Mouse (Mus musculus): ENCODE results near the gene Jtb.

The Jtb gene

DNA sequence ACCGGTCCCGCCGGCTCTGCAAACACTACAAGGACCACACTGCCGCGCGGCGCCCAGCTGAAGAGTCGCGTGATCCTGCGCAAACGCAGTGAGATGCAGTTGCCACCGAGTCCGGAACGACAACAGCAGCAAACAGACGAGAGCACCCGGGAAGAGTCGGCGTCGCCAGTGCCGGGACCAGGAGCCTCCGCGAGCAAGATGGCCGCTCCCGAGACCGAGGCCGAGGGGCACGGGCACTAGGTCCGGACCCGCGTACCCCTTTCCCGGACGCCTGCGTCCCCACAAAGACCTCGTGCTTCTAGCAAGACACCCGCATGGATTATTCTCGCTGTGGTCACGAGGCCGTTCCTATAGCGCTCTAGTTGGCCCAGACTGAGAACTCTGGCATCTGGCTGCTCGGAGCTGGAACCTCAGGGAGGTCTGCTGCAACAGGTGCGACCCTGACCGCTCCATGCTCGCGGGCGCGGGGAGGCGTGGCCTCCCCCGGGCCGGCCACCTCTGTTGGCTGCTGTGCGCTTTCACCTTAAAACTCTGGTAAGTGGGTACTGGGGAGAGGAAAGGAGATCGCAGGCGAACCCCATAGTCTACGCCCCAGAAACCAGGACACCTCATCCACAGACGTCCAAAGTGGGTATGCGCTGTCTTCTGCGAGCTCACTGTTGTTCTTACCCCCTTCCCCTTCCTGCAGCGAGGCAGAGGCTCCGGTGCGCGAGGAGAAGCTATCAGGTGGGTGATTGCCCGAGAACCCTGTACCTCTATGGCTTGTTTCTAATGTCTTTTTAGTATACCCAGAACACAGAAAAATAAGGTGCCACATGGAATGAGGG, at the start of gene Jtb:
Jtb (plus strand) TSS at position 91 of the 827 bp plus-strand sequence.
- peak; percentile 92 for DNase-seq (ENCODE audit: low read depth, low spot score)

DNA sequence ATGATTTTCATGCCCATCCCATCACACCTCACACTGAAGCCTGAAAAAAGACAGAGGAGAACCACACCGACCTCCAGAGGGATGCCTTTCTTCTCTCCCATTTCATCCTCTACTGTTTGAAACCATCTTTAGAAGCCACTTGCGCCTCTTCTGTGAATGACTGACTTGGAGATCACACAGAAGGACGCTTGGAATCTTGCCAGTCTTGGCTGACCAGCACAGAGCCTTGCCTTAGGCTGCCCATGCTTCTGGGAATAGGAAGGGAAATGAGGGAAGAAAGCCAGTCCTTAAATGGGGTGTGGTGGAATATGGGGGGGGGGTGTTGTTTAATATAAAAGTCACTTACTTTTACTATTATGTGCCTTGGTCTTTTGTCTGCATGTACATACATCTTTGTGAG, 47.8 kb upstream of the Jtb start:
- DNase-seq (ENCODE audit: low read depth, low spot score): no peak

DNA sequence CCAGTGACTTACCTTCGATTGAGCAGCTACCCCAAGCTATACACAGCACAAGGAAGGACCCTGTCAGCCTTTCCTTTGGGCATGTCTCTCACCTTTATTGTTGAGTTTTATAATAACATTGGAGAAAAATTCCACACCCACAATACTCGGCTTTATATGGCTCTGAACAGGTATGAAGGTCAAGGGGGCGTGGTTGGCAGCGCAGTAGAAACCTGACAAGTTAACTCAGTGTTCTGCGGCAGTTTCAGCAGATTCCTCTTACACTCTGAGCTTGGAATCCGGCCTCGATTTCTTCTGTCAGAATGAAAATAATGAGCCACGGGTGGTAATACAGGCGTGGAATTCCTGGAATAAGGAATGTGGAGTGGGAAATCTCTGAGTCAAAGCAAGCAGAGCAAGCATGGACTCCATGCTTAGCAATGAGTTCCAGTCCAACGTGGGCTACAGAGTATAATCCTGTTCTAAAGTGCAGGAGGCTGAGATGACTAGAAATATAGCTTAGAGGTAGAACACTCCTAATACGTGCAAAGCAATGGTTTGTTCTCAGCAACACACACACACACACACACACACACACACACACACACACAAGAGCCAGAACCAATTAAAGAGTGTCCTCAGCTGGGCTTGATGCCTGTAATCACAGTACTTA, 40.4 kb upstream of the Jtb start:
- no peak for DNase-seq (ENCODE audit: low read depth, low spot score)

DNA sequence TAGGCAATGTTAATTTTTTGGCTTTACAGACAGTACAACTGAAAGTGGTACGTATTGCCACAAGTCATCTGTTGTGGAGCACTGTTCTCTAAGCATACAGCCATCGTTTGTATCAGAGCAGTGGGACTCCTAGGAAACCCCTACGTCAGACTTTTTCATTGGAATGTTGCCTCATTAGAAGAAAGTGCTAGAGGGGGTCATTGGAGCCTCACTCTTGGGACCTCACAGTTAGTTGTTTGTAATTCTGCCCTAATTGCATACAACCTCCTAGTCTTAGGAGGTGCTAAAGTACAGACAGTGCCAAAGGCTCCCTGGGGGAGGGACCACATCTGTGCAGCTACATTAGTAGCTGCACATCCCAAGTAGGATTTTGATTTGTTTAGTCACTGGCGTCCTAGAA, 36.6 kb upstream of the Jtb start:
- peak; percentile 60 for DNase-seq (ENCODE audit: low read depth, low spot score)

DNA sequence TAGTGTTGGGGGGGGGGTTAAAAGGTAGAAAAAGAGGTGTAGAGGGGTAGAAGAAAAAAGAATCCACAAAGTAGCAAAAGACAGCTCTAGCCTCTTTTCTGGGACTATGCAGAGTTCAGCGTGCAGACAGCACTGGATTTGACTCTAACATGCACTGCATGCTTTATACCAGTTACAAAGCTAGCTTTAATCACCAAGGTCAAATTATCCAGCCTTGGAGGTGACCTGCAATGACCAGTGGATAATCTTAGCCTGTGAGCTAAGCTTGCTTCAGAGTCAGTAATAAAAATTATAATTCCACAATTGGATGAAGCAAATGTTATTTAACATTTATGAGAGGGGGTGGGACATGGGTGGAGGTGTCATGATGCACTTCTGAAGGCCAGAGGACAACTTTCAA, 35.8 kb upstream of the Jtb start:
- no peak for DNase-seq (ENCODE audit: low read depth, low spot score)

DNA sequence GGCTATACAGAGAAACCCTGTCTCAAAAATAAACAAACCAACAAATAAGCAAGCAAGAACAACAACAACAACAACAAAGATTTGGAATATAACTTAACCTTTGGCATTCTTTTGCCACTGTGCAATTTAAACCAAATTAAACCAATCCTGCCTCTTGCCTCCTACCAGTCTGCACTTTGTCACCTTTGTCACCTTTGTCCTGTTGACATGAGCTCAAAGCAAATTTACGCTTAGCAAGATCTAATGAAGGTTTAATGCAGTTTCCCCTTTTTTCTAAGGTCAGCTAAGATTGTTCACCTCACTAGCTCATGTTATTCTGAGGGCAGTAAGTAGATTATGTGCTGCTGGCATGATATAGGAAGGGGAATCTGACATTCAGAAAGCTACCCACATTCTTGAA, 33.8 kb upstream of the Jtb start:
- no peak for DNase-seq (ENCODE audit: low read depth, low spot score)

DNA sequence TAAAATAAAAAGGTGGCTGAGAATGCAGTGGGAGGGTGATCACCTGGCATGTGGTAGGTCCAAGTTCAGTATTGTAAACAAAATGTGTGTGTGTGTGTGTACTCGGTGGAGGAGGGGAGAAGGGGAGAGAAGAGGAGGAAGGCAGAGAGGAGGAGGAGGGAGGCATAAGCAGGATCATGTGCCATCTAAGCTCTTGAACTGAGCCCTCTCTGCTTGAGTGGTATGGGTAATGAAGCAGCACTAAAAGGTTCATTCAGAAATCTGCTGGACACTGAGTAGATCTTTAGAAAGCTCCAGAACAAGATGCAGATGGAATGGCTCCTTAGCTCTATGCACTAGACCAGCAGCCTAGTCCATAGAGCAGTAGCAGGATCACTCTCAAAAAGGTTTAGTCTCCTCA, 28.5 kb upstream of the Jtb start:
- no peak for DNase-seq (ENCODE audit: low read depth, low spot score)

DNA sequence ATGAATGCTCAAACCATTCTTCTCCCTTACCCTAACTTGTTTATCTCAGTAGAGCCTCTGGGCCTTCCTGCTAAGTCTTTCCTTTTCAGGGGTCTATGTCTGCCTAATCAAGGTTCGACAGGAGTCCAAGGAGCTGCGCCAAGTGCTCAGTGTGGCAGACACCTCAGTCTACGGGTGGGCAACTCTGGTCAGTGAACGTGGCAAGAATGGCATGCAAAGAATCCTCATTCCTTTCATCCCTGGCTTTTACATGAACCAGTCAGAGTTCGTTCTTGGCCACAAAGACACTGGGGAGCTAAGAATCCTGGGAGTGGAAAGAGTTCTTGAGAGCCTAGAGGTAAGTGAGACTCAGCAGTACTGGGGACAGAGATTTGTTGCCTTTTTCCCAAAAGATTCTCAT, 27.8 kb upstream of the Jtb start:
- DNase-seq (ENCODE audit: low read depth, low spot score): no peak

DNA sequence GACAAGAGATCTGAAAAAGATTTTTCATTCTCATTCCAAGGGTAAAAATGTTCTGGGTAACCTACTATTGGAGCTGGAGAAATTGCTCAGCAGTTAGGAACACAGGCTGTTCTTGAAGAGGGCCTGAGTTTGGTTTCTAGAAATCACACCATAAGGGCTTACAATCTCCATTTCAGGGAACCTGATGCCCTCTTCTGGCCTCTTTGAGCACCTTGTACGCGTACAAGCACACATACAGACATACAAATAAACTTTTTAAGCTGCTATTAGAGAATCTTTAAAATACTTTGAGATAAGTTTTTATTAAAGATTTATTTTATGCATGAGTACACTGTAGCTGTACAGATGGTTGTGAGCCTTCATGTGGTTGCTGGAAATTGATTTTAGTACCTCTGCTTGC, 26.8 kb upstream of the Jtb start:
- no peak for DNase-seq (ENCODE audit: low read depth, low spot score)

DNA sequence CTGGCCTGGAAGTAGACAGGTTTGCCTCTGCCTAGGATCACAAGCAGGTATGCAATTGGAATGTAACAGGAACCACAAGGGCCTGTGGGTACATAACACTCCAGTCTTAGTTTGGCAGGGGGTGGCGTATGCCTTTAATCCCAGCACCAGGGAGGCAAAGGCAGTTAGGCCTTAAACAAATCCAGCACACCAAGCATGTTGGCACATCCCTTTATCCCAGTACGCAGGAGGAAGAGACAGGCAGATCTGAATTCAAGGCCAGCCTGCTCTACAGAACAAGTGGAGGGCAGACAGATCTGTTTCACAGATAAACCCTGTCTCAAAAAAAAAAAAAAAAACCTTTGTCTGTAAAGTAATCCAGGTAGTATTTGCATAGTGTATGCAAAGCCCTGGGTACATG, 22.7 kb upstream of the Jtb start:
- no peak for DNase-seq (ENCODE audit: low read depth, low spot score)

DNA sequence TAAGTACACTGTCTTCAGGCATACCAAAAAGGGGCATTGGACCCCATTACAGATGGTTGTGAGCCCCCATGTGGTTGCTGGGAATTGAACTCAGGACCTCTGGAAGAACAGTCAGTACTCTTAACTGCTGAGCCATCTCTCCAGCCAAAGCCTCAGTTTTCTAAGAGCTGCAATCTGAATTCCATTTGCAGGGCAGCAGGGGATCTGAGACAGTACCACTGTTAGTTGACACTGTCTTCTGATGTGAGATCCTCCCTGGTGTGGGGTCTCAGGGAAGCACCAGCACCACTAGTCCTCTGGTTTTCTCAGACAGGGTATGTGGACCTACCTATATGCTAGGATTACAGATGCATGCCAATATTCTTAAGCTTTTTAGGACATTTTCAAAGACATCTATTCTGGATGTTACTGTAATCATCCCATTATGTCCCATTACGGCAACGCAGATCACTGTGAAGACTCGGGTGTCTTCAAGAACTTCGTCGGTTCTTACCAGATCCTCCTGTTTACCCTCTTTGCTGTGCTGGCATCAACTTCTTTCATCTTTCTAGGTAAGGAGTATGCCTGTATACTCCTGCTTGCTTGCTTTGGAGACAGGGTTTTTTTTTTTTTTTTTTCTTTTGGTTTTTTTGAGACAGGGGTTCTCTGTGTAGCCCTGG, 21.4 kb upstream of the Jtb start:
- DNase-seq (ENCODE audit: low read depth, low spot score): no peak

DNA sequence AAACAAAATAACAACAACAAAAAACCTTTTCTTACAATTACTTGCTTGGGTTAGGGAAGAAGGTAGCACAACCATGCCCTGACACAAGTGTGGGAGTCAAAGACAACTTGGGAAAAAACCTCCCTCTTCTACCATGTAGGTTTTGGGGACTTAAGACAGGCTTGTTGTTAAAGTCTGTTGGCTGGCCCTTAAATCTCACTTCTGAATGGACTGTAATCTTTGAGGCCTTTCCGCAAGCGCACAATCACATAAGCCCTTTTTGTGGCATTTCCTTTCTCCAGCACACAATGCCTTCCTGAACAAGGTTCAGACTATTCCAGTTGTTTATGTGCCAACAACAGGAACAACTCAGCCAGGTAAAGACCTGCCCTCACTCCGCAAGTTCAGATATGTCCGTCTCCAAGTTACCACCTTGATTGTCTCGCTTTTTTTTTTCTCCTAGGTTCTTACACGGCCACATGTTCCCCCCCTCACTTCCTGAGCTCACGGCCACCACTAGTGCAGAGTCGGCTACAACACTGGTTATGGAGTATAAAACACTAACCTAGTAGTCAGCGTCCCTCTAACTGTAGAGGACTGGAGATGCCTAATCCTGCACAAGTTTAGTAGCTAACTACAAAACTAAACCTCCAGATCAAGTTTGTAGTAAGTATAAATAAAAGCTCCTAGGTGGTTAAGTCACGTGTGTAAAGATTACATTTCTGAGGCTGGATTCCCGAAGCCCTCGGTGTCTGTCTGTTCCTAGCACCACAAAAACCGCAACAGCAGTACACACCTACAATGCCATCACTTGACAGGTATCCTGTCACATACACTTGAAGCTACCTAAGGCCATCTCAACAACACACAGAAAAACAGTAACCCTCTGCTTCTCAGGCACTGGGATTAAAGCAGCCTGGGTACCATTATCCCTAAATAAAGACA, 19.7 kb upstream of the Jtb start:
- DNase-seq (ENCODE audit: low read depth, low spot score): no peak

DNA sequence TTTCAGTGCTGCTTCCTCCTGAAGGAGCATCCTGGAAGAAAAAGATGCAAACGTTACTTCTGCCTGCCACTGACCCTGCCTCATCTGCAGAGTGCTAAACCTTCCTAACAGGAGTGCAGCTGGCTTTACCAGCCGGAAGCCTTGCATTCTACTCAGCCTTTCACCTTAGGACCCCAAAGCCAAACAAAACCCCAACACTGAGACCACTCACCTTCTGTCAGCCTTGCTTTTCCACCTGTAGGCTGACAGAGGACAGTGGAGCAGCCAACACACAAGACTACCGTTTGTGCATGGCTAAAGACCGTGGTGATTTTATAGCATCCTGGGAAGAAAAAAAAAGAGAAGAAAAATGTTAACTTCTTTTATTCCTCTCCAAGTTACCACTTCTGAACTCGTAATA, 18.7 kb upstream of the Jtb start:
- no peak for DNase-seq (ENCODE audit: low read depth, low spot score)

DNA sequence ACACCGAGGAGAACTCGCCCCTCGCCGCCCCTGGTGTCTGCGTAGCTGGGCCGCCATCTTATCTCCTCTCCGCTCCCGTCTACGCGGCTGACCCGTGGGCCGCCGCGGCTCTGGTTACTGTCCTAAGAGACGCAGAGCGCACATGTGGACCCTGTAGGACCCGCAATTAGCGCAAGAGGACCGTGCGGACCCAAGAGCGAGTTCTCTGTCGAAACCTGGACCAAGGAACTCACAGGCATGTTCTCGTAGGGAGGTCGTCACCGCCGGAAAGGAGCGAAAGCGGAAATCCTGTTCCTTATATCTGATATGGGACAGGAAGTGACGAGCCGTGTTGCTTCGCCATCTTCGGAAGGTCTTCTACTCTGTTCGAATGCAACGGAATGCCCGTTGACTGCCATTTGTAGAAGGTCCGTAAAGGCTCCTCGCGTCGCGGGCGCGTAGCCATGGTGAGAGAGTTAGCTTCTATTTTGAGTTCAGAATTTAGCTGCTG, 18.0 kb upstream of the Jtb start, which contains the start of the genes Rps27 and Rab13:
Rps27 (minus strand) TSS at position 275 of the 490 bp plus-strand sequence.
Rab13 (plus strand) TSS at position 319 of the 490 bp plus-strand sequence.
- peak; percentile 95 for DNase-seq (ENCODE audit: low read depth, low spot score)

DNA sequence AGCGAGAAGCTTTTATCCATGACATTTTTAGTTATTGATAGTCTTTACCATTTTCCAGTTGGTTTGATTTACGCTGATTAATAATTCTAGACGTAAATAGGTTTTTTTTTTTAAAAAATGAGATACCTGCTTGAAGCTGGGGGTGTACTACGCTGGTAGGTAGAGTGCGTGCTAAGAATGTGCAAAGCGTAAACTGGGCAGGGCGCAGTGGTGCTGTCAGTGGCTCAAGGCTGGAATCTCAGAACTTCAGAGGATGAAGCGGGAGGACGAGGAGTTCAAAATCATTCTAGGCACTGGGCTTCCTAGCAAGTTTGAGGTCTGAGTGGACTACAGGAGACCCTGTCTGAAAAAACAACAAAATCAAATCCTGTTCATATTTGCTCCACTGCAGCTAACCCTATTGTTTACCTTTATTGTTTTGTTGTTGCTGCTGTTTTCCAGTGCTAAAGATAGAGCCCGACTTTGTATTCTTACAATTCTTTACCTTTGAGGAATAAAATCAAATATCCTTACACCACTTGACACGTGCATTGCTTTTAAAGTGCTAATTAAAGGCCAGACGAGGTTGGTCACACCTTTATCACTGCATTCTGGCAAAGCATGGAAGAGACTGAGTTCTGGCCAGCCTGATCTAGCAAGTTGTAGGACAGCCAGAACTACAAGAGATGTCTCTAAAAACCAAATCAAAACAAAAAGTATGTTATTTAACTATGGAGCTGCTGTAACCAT, 17.3 kb upstream of the Jtb start:
- no peak for DNase-seq (ENCODE audit: low read depth, low spot score)

DNA sequence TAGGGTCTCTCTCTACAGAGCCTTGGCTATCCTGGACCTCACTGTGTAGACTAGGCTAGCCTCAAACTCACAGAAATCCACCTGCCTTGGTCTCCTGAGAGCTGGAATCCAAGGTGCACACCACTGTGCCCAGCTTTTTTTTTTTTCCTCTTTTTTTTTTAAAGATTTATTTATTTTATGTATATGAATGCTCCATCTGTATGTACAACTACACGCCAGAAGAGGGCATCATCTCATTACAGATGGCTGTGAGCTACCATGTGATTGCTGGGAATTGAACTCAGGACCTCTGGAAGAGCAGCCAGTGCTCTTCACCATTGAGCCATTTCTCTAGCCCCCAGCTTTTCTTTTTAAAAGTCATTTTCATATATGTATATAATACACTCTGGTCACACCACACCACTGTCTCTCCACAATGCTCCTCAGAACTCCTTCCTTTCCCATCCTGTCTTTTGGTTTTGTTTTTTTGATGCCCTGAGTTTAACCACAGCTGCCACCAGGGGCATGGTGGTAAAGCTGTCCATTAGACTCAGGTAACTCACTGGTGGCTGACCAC, 15.5 kb upstream of the Jtb start:
- DNase-seq (ENCODE audit: low read depth, low spot score): no peak

DNA sequence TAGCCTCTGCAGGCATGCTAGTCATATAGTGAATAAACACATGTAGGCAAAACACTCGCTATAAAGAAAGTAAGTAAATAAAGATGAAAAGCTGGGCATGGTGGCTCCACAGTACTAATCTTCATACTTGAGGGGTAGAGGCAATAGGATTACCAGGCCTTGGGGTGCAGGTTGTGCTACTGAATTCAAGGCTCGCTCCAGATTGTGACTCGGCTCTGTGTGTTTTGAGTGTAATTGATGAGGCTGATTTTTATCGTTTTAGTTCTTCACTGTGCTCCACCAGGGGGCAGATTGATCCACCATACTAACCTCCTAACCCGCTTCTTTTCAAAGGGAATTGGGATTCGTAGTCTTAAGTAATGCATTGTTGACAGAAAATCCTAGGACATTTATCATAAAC, 11.3 kb upstream of the Jtb start:
- peak; percentile 75 for DNase-seq (ENCODE audit: low read depth, low spot score)

DNA sequence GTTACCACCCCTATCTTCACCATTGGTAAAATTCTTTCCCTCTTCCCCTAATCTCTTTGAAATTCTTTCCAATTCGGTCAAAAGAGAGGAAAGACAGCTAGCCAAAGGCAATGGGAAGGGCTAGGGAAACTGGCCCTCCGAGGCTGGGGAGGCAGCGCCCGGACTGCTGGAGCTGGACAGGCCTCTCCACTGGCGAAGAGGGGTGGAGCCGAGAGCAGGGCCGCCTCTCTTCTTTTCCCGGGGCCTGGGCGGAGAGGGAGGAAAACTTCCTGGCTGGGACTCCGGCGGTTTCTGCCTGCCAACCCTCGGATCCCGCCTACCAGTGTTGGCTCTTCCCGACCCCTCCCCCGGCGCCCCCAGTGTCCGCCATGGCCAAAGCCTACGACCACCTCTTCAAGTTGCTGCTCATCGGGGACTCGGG, 10.9 kb upstream of the Jtb start:
- DNase-seq (ENCODE audit: low read depth, low spot score): peak; percentile 47

DNA sequence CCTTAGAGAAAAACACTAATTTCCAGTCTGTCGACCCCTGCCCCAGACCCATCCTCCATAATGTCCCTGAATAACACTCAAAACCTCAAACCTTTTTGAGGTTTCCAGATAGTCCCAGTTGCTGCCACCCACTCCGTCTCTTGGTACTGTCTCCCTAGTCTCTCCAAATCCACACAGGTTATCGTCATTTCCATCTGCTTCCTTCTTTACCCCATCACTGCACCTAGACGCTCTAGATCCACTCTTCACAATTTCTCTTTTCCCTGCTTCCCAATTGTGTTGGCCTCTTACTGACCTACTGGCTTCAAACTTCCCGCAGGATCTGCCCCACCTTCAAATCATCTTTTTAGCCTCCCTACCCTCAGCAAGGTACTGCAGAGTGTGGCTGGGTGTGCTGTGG, 10.3 kb upstream of the Jtb start:
- DNase-seq (ENCODE audit: low read depth, low spot score): no peak

DNA sequence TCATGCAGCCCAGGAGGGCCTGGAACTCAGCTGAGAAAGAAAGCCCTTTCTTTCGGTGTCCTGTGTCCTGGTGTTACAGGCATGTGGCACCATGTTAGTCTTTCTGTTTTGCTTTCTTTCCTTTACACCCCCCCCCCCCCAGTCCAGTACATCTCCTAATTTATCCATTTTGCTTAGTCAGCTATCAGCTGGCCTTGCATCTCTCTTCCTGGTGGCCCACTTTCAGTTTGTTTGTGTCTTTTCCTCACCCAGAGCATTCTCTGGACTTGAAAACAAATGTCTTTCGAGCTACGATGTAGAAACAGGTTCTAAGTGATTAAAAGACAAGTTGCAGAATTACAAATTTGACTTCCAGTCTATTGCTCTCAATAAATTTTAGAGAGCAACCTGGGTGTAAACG, 8.9 kb upstream of the Jtb start:
- no peak for DNase-seq (ENCODE audit: low read depth, low spot score)

All from forelimb bud, embryonic 11.5 days (tissue).